In genomic region chr17:44350201-44350948, GRCm38 (mm10) we compare ENCODE assay signal across 8 mouse cellular contexts.
DNase-seq lines count a peak whose midpoint lies in the region; ATAC-seq and TF ChIP-seq lines count a peak whose summit lies in the region.

No protein-coding gene starts in this region.

- no peak for TF ChIP-seq POLR2A in spleen, adult 2 months (IDR thresholded peaks at IDR 0.05; ENCODE audit: low read depth, low read length)

- 32% methylated on average over 20 of the region's 20 CpGs for WGBS in spleen, adult 2 months
- WGBS in forebrain, embryonic 16.5 days, result 47% methylated on average over 20 of the region's 20 CpGs
- 33% methylated on average over 20 of the region's 20 CpGs for WGBS in stomach, embryonic 14.5 days

- H3K27ac ChIP-seq in spleen, adult 2 months (ENCODE audit: insufficient read depth, low read length), result no peak overlapping the region
- no peak overlapping the region for H3K27ac ChIP-seq in forebrain, embryonic 16.5 days (ENCODE audit: low read length)
- no peak overlapping the region for H3K27ac ChIP-seq in stomach, embryonic 14.5 days (ENCODE audit: low read length)

- H3K36me3 ChIP-seq in spleen, adult 2 months (ENCODE audit: control insufficient read depth, insufficient read depth, low read length), result no peaks in the 10 kb centered on the region
- no peaks in the 10 kb centered on the region for H3K36me3 ChIP-seq in forebrain, embryonic 16.5 days (ENCODE audit: control insufficient read depth, insufficient read depth)
- H3K36me3 ChIP-seq in stomach, embryonic 14.5 days (ENCODE audit: control insufficient read depth, insufficient read depth, low read length), result no peaks in the 10 kb centered on the region

- ATAC-seq in forebrain, embryonic 16.5 days, result peak; percentile 51
- peak; percentile 88 for ATAC-seq in stomach, embryonic 14.5 days (ENCODE audit: insufficient number of reproducible peaks, insufficient read depth, low FRiP score, low read depth)

- H3K4me1 ChIP-seq in spleen, adult 2 months (ENCODE audit: control insufficient read depth, insufficient read depth, insufficient read length), result peaks cover 4% of the 10 kb centered on the region; the same call in 1 of the 2 replicates
- H3K4me1 ChIP-seq in forebrain, embryonic 16.5 days (replicated peaks; ENCODE audit: control insufficient read depth, insufficient read depth, low read length), result peaks cover 10% of the 10 kb centered on the region
- H3K4me1 ChIP-seq in stomach, embryonic 14.5 days (ENCODE audit: control insufficient read depth, insufficient read depth, low read length), result no peaks in the 10 kb centered on the region

- H3K9me3 ChIP-seq in forebrain, embryonic 16.5 days (ENCODE audit: control insufficient read depth, low read length), result no peaks in the 10 kb centered on the region
- H3K9me3 ChIP-seq in stomach, embryonic 14.5 days (ENCODE audit: control insufficient read depth, low read depth, low read length), result no peaks in the 10 kb centered on the region

- H3K4me3 ChIP-seq in spleen, adult 2 months (ENCODE audit: extremely low read depth, insufficient read depth, insufficient read length), result peak overlapping the region; percentile 31; the same call in 1 of the 2 replicates
- peak overlapping the region; percentile 2; the same call in 1 of the 2 replicates for H3K4me3 ChIP-seq in forebrain, embryonic 16.5 days (replicated peaks; ENCODE audit: low read length)
- H3K4me3 ChIP-seq in stomach, embryonic 14.5 days (ENCODE audit: low read depth, low read length), result no peak overlapping the region

- DNase-seq in spleen, adult 2 months (ENCODE audit: low read depth in 1 of 2, low spot score in 2 of 2), result no peak
- DNase-seq in spleen, adult 18-20 months, result no peak
- peak; percentile 31 for DNase-seq in liver
- DNase-seq in gastrocnemius, postnatal 4 days (ENCODE audit: low spot score in 2 of 2), result no peak
- DNase-seq in testis, postnatal 10 days (ENCODE audit: low spot score), result no peak
- no peak for DNase-seq in thymus, postnatal 4 days

- no peaks in the 10 kb centered on the region for H3K27me3 ChIP-seq in spleen, adult 2 months (ENCODE audit: control insufficient read depth, insufficient read depth, low read length)
- H3K27me3 ChIP-seq in forebrain, embryonic 16.5 days (replicated peaks; ENCODE audit: control insufficient read depth, insufficient read depth, low read length), result no peaks in the 10 kb centered on the region
- no peaks in the 10 kb centered on the region for H3K27me3 ChIP-seq in stomach, embryonic 14.5 days (ENCODE audit: control insufficient read depth, insufficient read depth, low read length)

- peak overlapping the region; percentile 8 for H3K4me2 ChIP-seq in forebrain, embryonic 16.5 days (ENCODE audit: low read length)
- H3K4me2 ChIP-seq in stomach, embryonic 14.5 days (replicated peaks; ENCODE audit: low read depth, low read length), result peak overlapping the region; percentile 22

- no peak for TF ChIP-seq CTCF in spleen, adult 2 months (IDR thresholded peaks at IDR 0.05; ENCODE audit: extremely low read depth, insufficient read depth, insufficient read length, insufficient replicate concordance)

- H3K9ac ChIP-seq in forebrain, embryonic 16.5 days (replicated peaks; ENCODE audit: low read depth, low read length), result no peak overlapping the region
- no peak overlapping the region for H3K9ac ChIP-seq in stomach, embryonic 14.5 days (replicated peaks; ENCODE audit: low read depth, low read length)
